Mouse (Mus musculus) embryo, embryonic 11.5 days (tissue): ENCODE measurements around the gene Dazap2.
"Not testable (repeated sequence)": the region's sequence is repeated elsewhere in the genome, so short reads cannot be mapped to it uniquely, and the experiment has no call there.

Source experiments
- DNase-seq: peaks from one replicate; pipeline ENCODE4 v3.0.0-alpha.2; 2012; ENCODE audit warnings: low read depth, low spot score

The Dazap2 gene

DNA sequence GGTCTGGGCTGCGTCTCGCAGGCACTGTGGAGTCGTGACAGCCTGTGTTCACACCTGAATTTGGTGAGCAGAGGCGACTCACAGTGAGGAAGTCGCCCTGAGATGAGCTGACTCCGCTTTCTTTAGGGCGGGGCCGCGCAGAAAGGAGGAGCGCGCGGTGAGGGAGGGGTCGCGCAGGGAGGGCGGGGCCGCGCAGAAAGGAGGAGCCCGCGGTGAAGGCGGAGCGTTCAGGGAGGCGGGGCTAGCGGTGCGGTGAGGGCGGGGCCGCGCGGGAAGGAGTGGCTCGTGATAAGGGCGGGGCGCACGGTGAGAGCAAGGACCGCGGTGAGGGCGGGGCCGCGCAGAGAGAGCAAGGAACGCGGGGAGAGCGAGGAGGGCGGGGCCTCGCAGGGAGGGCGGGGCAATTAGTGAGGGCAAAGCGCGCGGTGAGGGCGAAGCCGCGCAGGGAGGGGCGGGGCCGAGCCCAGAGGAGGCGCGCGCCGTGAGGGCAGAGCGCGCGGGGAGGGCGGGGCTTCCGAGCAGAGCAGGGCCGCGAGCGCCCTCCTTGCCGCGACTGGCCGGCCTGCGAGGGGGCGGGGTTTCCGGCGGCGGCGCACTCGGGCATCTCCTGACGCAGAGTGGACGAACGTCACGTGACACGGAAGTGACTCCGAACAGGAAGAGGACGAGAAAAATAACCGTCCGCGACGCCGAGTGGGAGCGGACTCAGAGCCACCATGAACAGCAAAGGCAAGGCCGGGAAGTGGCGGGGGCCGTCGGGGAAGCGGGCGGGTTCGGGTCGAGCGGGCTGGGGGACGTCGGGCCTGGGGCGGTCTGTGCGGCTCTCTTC is at the start of gene Dazap2:
TSS of gene Dazap2 (plus strand) at position 354 of the 829 bp plus-strand sequence.
- peak; percentile 99 for DNase-seq

DNA sequence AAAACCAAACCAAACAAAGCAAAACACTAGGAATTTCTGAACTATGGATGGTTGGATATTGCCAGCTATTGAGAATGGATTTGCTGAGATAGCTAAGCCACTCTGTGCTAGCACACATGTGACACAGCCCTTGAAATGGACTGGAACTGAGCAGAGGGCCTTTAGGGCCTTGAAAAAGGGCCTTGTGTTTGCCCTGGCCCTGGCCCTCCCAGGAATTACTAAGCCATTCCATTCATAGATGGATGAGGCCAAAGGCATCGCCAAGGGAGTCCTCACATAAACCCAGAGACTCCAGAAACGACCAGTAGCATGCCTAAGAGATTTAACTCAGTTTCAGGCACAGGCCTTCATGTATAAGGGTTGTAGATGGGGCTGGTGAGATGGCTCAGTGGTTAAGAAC is 48.6 kb upstream of the Dazap2 start:
- no peak for DNase-seq

- no peak for DNase-seq
These were observed 45.9 kb upstream of the Dazap2 start for GRCm38 (mm10) chr15:100569239-100569638.

- no peak for DNase-seq
These were observed 41.2 kb upstream of the Dazap2 start for GRCm38 (mm10) chr15:100573946-100574345.

DNA sequence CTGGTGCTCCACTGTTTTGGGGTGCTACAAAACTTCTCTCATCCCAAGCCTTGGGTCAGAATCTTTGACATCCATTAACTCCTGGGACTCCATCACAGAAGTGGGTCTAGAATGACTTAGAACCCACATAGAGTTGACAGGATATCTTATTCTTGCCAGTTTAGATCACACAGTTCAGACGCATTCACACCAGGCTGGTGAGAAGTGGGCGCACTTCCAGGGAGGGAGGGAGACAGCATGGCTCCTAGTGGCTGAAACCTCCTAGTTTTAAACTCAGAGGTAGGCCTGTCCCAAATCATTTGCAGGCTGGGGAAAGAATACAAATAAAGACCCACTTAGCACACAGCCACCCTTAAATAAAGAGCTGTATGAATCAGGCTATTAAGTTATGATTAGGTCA is 40.8 kb upstream of the Dazap2 start:
- no peak for DNase-seq

DNA sequence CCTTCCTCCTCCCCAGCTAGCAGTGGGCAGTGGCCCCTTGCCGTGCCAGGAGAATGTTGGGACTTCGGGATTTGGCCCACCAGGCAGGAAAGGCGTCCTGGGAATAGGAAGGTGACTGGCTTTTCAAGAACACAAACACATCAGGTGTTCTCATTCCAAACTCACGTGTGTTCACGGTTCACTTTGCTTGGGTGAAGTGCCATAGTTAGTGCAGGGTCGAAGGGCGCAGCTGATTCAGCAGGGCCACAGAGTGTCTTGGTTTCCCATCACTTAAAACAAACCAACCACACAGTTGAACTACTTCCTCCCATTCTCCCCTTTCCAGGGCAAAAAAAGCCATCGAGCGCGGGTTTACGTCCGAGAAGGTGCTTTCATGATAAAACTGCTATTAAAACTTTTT is 39.8 kb upstream of the Dazap2 start:
- no peak for DNase-seq

DNA sequence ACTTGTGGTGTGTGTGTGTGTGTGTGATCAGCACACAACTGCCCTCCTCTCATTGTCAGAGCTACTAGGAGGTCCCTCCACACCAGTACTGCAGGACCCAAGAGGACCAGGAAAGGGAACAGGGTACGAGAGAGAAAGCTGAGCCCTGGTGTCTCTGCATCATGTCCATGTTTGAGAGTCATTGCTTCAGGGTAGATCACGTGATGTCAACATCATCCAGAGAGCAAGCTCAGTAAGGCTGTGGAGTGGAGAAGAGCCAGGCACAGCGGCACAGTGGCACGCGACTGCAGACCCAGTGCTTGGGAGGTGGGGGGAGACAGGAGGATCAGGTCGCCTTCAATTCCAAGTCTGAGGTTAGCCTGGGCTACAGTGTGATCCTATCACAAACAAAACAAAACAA is 38.8 kb upstream of the Dazap2 start:
- DNase-seq = no peak

DNA sequence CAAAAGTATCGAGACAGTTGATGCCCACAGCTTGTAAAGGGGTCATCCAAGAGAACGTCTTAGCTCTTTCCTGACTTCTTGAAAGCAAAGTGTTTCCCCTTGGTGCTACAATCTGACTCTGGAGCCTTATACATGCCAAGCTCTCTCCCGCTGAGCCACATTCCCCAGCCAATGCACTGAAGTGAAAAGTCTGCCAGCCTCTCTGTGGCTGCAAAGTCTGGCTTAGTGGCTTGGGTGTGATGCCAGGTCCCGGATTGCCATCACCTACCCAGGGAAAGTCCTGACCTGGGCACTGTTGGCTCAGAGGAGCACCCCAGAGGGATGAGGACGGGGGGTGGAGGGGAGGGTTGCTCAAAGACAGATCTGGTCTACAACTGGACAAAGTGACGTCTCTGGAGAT is 38.3 kb upstream of the Dazap2 start:
- DNase-seq = no peak

DNA sequence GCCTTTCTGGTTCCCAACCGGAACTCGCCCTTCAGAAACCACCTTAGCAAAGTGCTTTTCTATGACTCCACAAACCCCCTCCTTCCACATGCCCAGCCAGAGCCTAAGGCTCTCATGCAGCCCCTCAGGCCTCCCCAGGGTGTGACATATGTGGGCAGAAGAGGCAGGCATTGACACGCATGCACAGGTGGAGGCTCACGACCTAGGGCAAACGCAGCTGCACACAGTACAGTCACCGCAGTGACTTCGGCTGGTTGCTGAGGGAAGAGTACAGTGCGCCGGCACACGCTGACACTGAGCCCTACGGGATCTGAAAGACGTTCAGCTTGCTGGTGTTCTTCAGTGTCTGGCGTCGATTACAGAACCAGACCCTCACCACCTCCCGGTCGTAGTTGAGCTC is 37.2 kb upstream of the Dazap2 start:
- DNase-seq = no peak

- DNase-seq = no peak
These were observed 35.0 kb upstream of the Dazap2 start for GRCm38 (mm10) chr15:100580108-100580507.

- DNase-seq = no peak
These were observed 29.2 kb upstream of the Dazap2 start for GRCm38 (mm10) chr15:100585931-100586330.

DNA sequence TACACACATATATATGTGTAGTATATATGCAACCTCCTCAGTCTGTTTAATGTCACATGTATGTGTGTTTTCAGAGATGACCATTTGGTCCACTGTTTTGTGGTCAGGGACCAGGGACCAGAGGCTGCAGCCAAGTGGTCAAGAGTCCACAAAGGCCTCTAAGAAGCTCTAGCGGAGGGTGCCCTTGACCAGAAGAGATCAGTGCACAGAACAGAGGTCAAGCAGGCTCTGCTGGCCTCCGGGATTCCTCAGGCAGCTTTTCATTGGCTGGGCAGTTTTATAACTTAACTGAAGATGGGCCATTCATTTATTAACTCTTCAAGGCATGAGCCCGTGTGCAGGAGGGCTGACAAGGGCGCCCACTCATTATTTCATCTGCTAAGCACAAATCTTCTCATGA is 28.0 kb upstream of the Dazap2 start:
- no peak for DNase-seq

DNA sequence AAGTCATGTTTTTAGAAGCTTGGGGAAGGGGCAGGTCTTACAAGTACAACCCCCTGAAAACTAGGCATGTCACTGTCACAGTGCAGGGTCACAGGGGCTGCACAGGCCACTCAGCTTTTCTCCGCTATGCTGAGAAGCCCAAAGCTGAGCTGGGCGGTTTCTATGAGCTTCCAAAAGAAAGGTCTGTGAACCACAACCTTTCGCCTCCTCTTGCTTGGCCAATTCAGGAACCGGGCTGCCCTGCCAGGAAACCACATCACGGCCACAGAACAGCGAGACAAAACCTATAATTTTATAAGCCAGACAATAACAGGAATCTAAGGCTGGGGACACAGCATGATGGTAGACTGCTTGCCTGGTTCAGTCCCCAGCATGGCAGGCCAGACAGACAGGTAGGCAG is 26.9 kb upstream of the Dazap2 start:
- no peak for DNase-seq

GRCm38 (mm10) chr15:100590436-100590835 is 24.7 kb upstream of the Dazap2 start:
- no peak for DNase-seq

GRCm38 (mm10) chr15:100592817-100593216 is 22.3 kb upstream of the Dazap2 start:
- no peak for DNase-seq

- no peak for DNase-seq
These were observed 16.8 kb upstream of the Dazap2 start for GRCm38 (mm10) chr15:100598287-100598882.

DNA sequence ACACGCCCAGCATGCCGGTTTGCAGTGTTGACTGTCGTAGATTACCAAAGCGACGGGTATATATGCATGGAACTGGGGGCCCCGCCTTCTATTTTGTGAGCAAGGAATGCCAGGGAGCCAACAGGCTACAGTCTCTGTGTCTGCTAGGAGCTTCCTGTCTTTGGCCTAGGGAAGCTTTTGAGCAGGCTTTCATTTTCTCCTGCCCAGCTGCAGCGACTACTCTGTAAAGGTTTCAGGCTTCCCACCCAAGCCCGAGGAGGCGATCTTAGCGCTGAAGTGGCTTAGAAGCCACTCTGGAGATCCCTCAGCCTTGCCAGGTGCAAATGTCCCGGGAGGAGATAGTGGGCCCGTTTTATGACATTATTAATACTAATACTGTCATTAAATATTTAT is 16.3 kb upstream of the Dazap2 start:
- DNase-seq = no peak

DNA sequence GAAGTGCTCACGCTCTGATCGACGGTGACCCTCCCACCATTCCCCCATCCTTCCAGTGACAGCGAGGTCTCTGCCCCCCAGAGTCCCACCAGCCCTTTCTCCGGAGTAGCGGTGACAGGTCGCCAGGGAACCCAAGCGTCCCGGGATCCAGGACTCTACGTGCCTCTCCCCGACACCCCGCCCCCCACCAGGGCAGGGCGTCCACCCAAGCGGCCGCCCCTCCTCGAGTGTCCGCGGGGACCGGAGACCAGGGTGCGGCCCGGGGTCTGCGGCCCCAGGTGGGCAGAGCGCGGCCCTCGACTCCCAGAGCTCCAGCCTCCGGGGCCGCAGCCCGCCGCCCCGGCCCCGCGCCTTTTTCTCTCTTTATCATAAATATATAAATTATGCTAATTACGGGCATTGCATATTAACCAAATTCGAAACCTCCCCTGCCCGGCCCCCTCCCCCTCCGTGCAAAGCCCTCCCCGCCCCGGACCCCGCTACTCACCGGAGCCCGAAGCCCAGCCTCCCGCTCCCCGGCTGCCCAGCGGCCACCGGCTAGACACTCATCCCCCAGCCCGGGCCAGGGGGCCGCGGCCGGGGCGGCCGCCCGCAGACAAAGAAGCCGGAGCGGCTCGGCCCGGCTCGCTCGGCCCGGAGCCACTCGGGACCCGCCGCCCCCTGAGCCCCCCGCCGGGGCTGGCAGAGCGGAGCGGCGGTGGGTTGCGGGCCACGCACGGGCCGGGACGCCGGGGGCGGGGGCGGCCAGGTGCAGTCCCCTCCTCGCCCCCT is 15.7 kb upstream of the Dazap2 start, which contains the start of gene Pou6f1:
TSS of gene Pou6f1 (minus strand) at position 709 of the 771 bp plus-strand sequence.
- DNase-seq = no peak

DNA sequence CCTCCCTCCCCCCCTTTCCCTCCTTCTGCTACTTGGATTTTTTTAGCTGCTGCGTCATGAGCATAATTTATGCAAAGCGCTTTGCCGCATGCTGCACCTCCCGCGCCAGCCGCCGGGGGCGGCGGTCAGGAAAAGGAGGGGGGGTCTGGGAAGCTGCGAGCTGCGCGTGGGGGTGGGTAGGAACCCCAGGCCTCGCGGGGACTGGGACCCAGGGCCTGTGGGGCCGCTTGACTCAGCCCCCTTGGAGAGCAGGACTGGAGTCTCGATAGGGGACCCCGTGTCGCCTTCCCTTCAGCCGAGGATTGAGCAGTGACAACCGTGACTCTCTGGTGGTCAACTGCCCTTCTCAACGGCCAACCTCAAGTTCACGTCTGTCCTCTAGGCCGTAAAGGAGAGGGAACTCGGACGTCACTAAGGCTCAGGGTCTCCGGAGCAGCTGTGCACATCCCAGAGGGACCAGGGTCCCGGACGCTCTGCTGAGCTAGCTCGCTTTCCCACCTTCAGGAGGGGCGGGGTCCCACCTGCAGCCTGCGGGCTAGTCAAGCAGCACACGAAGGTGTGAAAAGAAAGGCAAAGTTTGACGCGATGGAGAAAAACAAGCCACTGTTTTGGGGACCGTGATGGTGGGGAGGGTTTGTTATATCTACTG is 15.0 kb upstream of the Dazap2 start:
- peak; percentile 65 for DNase-seq

GRCm38 (mm10) chr15:100600696-100601272 is 14.4 kb upstream of the Dazap2 start:
- no peak for DNase-seq

GRCm38 (mm10) chr15:100601669-100602068 is 13.5 kb upstream of the Dazap2 start:
- DNase-seq = no peak

- DNase-seq = not testable (repeated sequence)
These were observed 8.5 kb upstream of the Dazap2 start for GRCm38 (mm10) chr15:100606677-100607076.
